Mouse (Mus musculus) neural tube, embryonic 11.5 days (tissue): ENCODE data around the gene Zfp827. TPM values are rescaled to one million over a fixed set of nuclear protein-coding genes. Genes with fewer than 3 reads are reported as not detected.

Experiments
- ATAC-seq: fragments of 200-750 bp; cut with Nextera tagmentation; 2 replicates; pipeline ENCODE4 v1.8.0; 2017; ENCODE audit warnings: moderate number of reproducible peaks, mild to moderate bottlenecking, moderate TSS enrichment, moderate library complexity; ENCODE audit not compliant: insufficient read depth, low FRiP score, low TSS enrichment
- DNase-seq: peaks from one replicate; pipeline ENCODE4 v3.0.0-alpha.2; 2015; ENCODE audit warnings: low spot score
- H3K27ac ChIP-seq: fragments of 300-500 bp; sonication (generic); 2 replicates; pipeline ENCODE4 v1.5.1; 2014; ENCODE audit warnings: low read depth, mild to moderate bottlenecking, low read length
- H3K27me3 ChIP-seq: fragments of 300-500 bp; sonication (generic); 2 replicates; pipeline ENCODE4 v1.6.1; 2014; ENCODE audit warnings: mild to moderate bottlenecking, low read length, mixed read lengths; ENCODE audit not compliant: control insufficient read depth, insufficient read depth
- H3K36me3 ChIP-seq: fragments of 300-500 bp; sonication (generic); 2 replicates; pipeline ENCODE4 v1.6.1; 2014; ENCODE audit warnings: mild to moderate bottlenecking, low read length, moderate library complexity, mixed read lengths; ENCODE audit not compliant: control insufficient read depth, insufficient read depth
- H3K4me1 ChIP-seq: fragments of 300-500 bp; sonication (generic); 2 replicates; pipeline ENCODE4 v1.6.1; 2014; ENCODE audit warnings: low read length, mixed read lengths; ENCODE audit not compliant: control insufficient read depth, insufficient read depth
- H3K4me2 ChIP-seq: fragments of 300-500 bp; sonication (generic); 2 replicates; pipeline ENCODE4 v1.6.1; 2014; ENCODE audit warnings: low read depth, mild to moderate bottlenecking, moderate library complexity
- H3K4me3 ChIP-seq: fragments of 300-500 bp; sonication (generic); 2 replicates; pipeline ENCODE4 v1.5.1; 2014; ENCODE audit warnings: low read depth, low read length
- H3K9ac ChIP-seq: fragments of 300-500 bp; sonication (generic); 2 replicates; pipeline ENCODE4 v1.6.1; 2014; ENCODE audit warnings: mild to moderate bottlenecking, low read length
- H3K9me3 ChIP-seq: fragments of 300-500 bp; sonication (generic); 2 replicates; pipeline ENCODE4 v1.6.1; 2016; ENCODE audit warnings: low read length; ENCODE audit not compliant: control insufficient read depth
- WGBS: fragments of 180-500 bp; shearing (Covaris S2); extraction: QIAGEN DNeasy Blood & Tissue Kit; methylation state at CpG from one replicate; pipeline ENCODE4 v1.1.7; 2014; 5-methylcytosine and 5-hydroxymethylcytosine counted together
- polyA plus RNA-seq: library from polyadenylated mRNA; unstranded; fragments of >200 nt; fragmentation: Nextera tagmentation; extraction: Ambion mirVana; gene quantifications from 2 replicates; pipeline ENCODE4 v1.2.1, GENCODE M21; 2014

The Zfp827 gene
- polyA plus RNA-seq, 1 experiment from 2014 or later, result 12.5 TPM

DNA sequence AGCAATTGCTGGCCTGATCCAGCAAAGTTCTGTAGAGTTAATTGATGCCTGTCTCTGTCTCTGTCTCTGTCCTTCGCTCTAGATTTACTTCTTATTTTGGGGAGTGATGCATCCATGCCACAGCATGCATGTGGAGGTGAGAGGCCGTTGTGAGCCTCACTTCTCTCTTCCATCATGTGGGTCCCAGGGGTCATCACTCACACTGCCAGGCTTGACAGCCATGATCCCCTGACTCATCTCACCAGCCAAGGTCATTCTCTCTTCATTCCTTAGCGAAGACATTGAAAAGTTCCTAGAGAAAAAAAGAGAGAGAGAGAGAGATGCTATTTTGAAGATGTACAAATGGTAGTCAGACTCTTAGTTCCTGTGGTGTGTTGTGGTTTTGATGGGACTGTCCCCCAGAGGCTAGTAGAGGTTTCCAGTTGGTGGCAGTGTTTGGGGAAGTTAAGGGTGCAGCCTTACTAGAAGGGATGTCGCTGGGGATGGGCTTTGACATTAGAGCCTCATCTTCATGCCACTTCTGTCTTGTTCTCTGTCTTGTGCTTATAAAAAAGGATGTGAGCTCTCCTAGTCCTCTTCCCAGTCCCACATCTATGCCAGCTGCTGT, 133.0 kb downstream of the Zfp827 start:
- 87% methylated on average over 4 of the region's 4 CpGs for WGBS
- no peak for ATAC-seq
- DNase-seq, result no peak
- Histone ChIP-seq H3K4me2 (no peak overlapping the region), H3K9me3 (no peaks in the 10 kb centered on the region), H3K9ac (no peak overlapping the region), H3K27ac (no peak overlapping the region), H3K4me3 (no peak overlapping the region), H3K4me1 (no peaks in the 10 kb centered on the region), H3K36me3 (peaks cover 5% of the 10 kb centered on the region; the same call in 1 of the 2 replicates), H3K27me3 (no peaks in the 10 kb centered on the region)

GRCm38 (mm10) chr8:79162533-79163308, 134.5 kb downstream of the Zfp827 start:
- no peak for ATAC-seq
- Histone ChIP-seq H3K36me3 (no peaks in the 10 kb centered on the region), H3K9ac (no peak overlapping the region), H3K27me3 (no peaks in the 10 kb centered on the region), H3K4me1 (no peaks in the 10 kb centered on the region), H3K4me3 (no peak overlapping the region), H3K27ac (no peak overlapping the region), H3K4me2 (no peak overlapping the region), H3K9me3 (no peaks in the 10 kb centered on the region)
- peak; percentile 48 for DNase-seq
- WGBS, result 80% methylated on average over 10 of the region's 10 CpGs

- Histone ChIP-seq H3K27me3 (no peaks in the 10 kb centered on the region), H3K4me3 (no peak overlapping the region), H3K4me1 (no peaks in the 10 kb centered on the region), H3K9me3 (no peaks in the 10 kb centered on the region), H3K27ac (no peak overlapping the region), H3K4me2 (no peak overlapping the region), H3K36me3 (no peaks in the 10 kb centered on the region), H3K9ac (no peak overlapping the region)
- 79% methylated on average over 1 of the region's 1 CpGs for WGBS
- no peak for ATAC-seq
- no peak for DNase-seq
These were observed 136.1 kb downstream of the Zfp827 start for GRCm38 (mm10) chr8:79164336-79164735.

DNA sequence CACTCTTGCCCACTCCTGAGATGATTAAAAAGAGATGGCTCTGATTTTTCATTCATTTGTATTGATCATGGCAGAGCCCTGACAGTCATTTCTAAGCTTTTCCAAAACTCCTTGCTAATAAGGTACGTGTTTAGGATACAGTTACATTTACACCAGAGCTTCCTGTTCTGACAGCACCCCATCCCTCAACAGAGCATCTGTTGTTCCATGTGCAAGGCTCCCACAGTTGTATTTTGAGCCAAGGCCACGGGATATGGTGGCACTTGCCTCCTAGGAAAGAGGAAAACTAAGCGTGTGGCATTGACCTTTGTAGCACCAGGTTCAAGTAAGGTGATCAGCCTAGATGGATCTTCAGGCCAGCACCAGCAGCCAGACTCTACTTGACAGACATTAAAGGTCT, 137.0 kb downstream of the Zfp827 start:
- ATAC-seq, result no peak
- Histone ChIP-seq H3K36me3 (no peaks in the 10 kb centered on the region), H3K4me1 (no peaks in the 10 kb centered on the region), H3K27ac (no peak overlapping the region), H3K9me3 (no peaks in the 10 kb centered on the region), H3K4me3 (no peak overlapping the region), H3K4me2 (no peak overlapping the region), H3K9ac (no peak overlapping the region), H3K27me3 (no peaks in the 10 kb centered on the region)
- no peak for DNase-seq
- 89% methylated on average over 3 of the region's 3 CpGs for WGBS

DNA sequence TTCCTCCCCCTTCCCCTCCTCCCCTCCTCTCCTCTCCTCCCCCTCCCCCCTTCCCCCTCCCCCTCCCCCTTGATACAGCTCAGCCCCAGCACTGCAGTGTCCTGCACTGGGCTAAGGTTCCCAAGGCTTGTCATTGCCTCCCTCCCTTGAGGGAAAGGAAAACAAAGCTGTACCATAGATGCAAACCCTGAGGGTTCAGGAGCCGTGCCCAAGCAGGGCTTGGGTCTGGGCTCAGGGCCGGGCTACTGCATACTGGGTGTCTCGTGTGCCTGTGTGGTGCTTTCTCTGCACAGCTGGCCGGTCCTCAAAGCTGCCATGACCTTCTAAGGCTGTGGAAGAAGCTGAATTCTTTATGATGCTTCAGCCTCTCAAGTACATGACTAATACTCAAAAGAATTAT, 145.4 kb downstream of the Zfp827 start:
- no peak for DNase-seq
- no peaks in the 10 kb centered on the region for H3K4me1 ChIP-seq
- 75% methylated on average over 4 of the region's 4 CpGs for WGBS

GRCm38 (mm10) chr8:79175991-79176390, 147.8 kb downstream of the Zfp827 start:
- no peak for ATAC-seq
- H3K4me1 ChIP-seq, result no peaks in the 10 kb centered on the region
- no peak overlapping the region for H3K4me2 ChIP-seq
- H3K4me3 ChIP-seq, result no peak overlapping the region
- no peak for DNase-seq
- H3K9ac ChIP-seq, result no peak overlapping the region
- H3K36me3 ChIP-seq, result peaks cover 8% of the 10 kb centered on the region
- WGBS, result 82% methylated on average over 4 of the region's 4 CpGs
- no peak overlapping the region for H3K27ac ChIP-seq
- no peaks in the 10 kb centered on the region for H3K9me3 ChIP-seq
- H3K27me3 ChIP-seq, result no peaks in the 10 kb centered on the region

More for the DNA sequence above, 145.4 kb downstream of the Zfp827 start:
- H3K9me3 ChIP-seq, result no peaks in the 10 kb centered on the region
- no peak overlapping the region for H3K4me3 ChIP-seq
- H3K27me3 ChIP-seq, result no peaks in the 10 kb centered on the region
- H3K4me2 ChIP-seq, result no peak overlapping the region
- no peak for ATAC-seq
- peaks cover 3% of the 10 kb centered on the region; the same call in 1 of the 2 replicates for H3K36me3 ChIP-seq
- no peak overlapping the region for H3K9ac ChIP-seq
- H3K27ac ChIP-seq, result no peak overlapping the region

DNA sequence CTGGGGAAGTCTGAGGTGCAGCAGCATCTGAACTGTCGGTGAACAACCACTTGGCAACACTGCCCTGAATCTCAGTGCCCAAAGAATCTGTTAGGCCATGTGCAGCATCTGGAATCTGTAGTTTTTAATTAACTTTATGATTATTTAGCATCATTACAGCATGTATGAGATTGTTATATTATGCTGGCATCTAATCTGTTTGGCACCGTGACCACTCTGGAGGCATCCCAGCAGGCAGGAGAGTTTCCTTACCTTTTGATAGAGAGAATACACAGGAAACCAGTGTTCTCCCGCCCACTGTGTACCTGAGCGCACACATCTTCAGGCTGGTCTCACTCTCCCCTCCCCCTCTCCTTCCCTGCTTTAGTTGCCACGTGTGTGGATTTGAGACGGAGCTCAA, 151.4 kb downstream of the Zfp827 start:
- H3K36me3 ChIP-seq, result peaks cover 23% of the 10 kb centered on the region
- 91% methylated on average over 6 of the region's 6 CpGs for WGBS
- H3K4me1 ChIP-seq, result no peaks in the 10 kb centered on the region
- no peaks in the 10 kb centered on the region for H3K9me3 ChIP-seq
- no peaks in the 10 kb centered on the region for H3K27me3 ChIP-seq
- H3K4me2 ChIP-seq, result no peak overlapping the region
- DNase-seq (no peak), ATAC-seq (no peak)
- H3K9ac ChIP-seq, result no peak overlapping the region
- H3K4me3 ChIP-seq, result no peak overlapping the region
- H3K27ac ChIP-seq, result no peak overlapping the region

- no peak for DNase-seq
- Histone ChIP-seq H3K27ac (no peak overlapping the region), H3K4me3 (no peak overlapping the region), H3K4me2 (no peak overlapping the region), H3K9me3 (no peaks in the 10 kb centered on the region), H3K4me1 (no peaks in the 10 kb centered on the region), H3K36me3 (peaks cover 32% of the 10 kb centered on the region), H3K27me3 (no peaks in the 10 kb centered on the region), H3K9ac (no peak overlapping the region)
- WGBS, result 86% methylated on average over 7 of the region's 7 CpGs
- no peak for ATAC-seq
These were observed 157.3 kb downstream of the Zfp827 start for GRCm38 (mm10) chr8:79185488-79185887.

DNA sequence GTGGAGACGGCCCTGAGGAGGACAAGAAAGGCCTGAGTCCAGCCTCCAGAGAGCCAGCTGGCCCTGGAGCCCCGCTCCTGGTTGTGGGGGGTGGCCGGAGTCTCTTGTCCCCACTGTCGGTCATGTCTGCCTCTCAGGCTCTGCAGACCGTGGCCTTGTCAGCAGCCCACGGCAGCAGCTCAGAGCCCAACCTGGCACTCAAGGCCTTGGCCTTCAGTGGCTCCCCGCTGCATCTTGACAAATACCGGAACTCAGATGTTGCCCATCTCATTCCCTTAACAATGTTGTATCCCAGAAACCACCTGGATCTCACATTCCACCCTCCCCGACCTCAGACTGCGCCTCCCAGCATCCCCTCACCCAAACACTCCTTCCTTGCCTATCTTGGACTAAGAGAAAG, 161.8 kb downstream of the Zfp827 start:
- DNase-seq (no peak), ATAC-seq (no peak)
- whole genome bisulfite sequencing, result 94% methylated on average over 10 of the region's 10 CpGs
- Histone ChIP-seq H3K9me3 (no peaks in the 10 kb centered on the region), H3K36me3 (peaks cover 17% of the 10 kb centered on the region), H3K4me1 (no peaks in the 10 kb centered on the region), H3K4me3 (no peak overlapping the region), H3K4me2 (no peak overlapping the region), H3K9ac (no peak overlapping the region), H3K27ac (no peak overlapping the region), H3K27me3 (no peaks in the 10 kb centered on the region)
